Mouse (Mus musculus): ENCODE data around the gene Cd44. TPM values are rescaled to one million over a fixed set of nuclear protein-coding genes. Genes with fewer than 3 reads are reported as not detected.

Cd44 gene
- total RNA-seq, 2 experiments from 2014 or later, result 6.1 to 6.5 TPM

DNA sequence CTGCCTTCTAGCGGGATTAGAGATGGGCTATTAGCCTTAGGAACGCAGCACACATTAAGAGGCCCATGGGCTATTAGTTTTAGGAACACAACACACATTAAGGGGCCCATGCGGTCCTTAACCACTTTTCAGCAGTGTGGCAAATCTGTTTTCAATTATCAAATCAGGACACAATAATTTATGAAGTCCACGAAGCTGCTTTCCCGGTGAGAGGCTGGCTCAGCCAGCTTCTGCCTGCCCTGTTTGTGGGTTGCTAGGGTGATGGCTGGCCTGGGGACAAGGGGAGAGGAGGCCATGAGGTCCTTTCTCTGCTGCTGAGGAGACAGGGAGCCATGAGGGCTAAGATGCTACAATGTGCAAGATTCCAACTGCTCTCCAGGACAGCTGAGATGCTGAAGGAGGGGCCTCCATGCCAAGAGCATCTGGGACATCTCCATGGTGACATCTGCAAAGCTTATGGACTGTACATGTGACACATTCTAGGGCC lies 81.2 kb downstream of the Cd44 start:
- peak; percentile 44 for DNase-seq

DNA sequence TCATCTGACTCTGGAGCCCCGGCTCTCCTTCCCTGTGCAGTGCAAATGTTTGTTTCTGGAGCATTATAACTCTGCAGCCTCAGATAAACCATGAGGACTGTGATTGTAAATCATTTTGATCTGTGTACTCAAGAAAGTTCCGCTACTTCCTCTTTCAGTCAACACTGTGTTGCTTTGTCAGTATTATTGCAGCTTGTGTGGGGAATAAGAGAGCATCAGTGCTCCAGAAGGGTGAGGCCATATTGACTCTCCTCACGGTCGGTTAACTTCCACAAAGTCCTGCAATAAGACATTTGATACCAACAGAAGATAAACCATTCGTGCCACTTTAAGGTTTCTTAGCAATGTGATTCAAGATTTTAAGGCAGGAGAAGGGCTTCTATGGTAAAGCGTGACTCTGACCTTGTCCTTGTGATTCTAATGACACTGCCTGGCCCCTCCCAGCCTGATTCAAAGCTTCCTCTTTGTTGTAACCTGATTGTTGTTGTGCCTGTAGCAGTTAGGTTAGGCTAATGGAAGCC lies 86.1 kb downstream of the Cd44 start:
- DNase-seq, result no peak

DNA sequence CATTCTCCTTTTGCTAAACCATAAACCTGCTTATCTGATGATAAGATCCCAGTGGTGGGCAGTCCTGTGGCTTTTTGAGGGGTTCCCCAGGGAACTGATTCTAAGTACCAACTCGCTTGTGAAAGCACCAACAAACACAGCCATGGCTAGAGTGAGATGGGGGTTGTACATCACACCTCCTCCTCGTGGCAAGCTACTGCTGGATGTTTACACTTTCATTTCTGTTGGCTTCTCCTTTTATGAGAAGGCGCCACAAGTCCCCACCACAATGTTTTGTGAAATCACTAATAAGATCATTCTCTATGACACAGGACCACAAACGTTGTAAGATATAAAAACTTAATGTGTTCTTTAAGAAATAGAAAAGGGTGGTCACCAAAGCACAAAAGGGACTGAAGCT lies 88.7 kb downstream of the Cd44 start:
- DNase-seq, result no peak

DNA sequence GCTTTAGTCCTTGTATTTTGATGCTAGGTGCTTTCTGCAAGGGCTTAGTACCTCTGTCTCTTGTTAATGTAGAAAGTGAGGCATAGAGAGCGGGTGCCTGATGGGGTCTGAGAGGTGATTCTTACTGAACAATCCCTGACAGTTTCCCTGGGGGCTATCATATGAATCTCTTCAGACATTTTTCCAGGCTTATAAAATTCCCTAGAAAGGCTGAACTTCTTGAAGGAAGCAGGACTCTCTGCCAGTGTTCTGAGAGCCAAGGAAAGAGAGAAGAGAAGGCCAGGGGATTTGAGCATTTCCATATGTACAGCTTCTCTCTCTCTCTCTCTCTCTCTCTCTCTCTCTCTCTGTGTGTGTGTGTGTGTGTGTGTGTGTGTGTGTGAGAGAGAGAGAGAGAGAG lies 92.0 kb downstream of the Cd44 start:
- no peak for DNase-seq

DNA sequence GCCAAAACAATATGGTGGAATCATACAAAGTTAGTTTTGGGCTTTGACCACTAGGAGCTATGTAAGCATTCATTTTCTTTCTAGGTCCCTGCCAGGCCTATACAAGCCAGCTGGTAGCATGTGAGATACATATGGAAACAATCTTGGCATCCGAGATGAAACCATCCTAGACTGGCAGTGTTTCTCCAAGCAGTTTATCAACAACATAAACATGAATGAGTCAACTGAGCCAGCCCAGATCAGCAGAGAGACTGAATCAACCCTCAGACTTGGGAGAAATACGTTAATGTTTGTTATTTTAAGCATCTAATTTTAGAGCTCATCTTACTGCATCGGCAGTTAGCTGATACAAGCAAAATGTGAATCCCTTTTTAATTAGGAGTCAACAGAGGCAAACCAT lies 93.8 kb downstream of the Cd44 start:
- DNase-seq, result no peak

DNA sequence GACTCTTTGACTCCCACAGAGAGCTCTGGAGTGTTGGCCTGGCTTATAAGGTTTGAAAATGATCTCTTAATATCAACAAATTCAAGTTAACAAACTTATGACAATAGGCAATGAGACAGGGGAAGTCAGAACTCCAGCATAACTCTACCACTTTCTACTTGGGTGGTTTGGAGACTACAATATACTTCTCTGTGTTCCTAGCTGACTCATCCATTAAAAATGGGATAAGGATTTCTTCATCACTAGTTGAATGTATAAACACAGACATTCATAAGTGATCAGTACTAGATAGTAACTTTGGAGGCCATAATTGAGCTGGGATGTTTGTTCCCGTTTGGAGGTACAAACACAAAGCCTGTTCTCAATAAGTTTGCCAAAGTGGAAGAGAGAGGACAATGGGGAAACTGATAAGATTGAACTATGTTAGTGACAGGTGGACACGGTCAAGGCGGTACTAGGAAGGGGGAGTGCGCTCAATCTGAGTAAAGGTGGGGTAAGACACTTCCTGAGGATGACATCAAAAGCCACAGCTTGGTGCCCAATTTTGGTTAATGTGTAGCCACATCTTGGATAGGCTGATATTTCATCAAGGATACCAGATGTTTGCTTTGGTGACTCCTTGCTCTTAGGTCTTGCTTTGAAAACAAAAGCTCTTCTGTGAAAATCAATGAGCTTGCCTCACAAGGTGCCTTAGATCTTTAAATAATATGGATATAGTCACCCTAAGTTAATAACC lies 95.5 kb downstream of the Cd44 start:
- no peak for DNase-seq

DNA sequence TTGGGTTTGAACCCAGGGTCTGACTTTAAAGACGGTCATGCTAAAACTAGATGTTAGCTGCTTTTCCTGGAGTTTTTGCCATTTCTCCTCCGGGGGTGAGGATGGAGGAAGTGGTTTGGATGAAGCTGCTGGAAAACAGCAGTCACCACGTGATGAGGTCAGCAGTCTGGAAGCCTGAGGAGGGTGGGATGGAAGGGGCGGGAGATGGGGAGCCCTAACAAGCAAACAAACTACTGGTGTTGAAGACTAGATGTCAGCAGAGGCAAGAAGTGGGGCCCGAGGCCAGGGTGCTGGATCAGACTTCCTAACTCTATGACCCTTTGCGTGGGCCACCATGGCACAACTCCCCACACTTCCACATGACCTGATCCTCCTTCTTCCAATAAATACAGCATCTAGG lies 96.2 kb downstream of the Cd44 start:
- DNase-seq, result no peak

DNA sequence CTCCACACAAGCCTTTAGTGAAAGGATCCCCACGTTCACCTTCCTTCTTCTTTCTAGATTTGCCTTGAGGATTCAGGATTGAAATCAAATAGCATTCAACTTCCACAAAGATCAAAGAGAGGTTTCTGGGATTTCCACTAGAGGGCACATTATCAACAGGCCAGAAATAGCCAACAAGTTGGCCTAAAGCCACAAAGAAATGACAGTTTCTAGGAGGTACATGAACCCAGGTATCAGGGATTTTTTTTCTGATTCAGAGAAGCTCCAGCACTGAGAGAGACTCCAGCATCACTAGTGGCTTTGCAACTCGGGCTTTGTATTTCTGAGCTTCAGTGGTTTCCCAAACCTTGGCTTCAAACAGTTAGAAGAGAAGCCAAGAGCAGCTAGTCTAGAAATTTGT lies 97.4 kb downstream of the Cd44 start:
- DNase-seq, result no peak

DNA sequence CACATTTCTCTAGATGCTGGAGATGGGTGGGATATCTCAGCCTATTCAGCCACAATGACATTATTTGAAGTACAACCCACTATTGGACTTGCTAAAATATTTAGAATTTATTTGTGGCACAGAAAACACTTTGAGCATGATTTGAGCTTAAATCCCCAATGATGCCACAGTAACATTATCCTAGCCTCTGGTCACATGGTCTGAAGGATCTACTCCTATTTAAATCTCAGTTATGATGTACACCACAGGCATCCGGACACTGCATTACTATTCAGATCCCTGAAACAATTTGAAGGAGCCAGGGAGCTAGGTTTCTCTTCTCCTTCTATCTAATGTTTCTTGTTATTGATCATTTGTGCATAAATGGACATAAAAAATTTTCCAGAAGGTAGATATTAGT lies 99.6 kb downstream of the Cd44 start:
- DNase-seq, result no peak

DNA sequence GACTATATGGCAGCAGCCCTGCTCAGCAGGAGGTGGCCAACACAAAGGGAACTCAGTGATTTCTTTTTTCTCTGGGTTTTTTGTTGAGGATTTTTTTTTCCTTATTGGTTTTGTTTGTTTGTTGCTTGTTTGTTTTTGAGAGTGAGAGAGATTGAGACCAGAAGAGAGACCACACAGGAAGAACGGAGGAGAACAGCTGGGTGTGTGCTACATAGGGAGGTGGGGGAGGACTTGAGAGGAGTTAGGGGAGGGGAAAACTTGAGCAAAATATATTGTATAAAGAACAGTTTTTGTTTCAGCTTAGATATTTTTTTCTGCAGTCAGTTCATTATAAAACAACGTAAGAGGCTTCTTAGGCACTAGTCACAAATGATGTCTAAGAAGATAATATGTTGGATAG lies 103.3 kb downstream of the Cd44 start:
- DNase-seq, result no peak

DNA sequence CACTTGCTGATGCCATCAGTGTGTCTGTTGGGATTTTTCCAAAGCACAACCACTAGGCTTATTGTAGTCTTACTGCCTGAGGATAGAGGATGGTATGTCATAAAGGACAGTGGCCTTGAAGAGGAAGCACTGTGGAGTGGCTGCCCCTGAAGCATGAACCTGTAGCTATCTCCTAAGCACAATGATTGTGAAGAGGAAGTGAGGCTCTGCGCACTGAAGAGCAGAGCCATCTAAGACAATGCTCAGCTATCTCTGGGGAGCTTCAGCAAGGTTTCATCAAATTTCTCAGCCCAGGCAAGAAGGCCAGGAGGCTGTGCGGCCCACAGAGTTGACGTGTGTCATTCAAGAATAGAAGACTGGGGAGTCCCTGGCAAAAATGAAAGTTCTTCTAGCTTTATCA lies 106.4 kb downstream of the Cd44 start:
- DNase-seq, result no peak

DNA sequence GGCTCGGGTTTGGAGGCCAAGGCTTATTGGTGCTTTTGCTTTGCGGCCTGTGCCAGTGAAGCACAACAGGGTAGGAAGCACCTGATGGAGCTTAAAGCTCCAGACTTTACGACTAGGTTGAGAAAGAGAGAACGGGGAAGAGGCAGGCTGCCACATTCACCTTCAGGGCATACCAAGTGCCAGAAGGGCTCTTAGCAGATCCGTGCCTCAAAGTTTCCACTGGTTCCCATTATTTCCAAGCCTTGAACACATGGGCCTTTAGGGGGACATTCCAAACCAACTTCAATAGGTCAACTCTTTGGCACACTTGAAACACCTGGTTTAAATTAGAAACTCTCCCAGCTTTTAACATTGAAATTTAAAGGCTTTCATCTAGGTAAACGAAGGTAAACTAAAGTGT lies 108.7 kb downstream of the Cd44 start:
- no peak for DNase-seq

DNA sequence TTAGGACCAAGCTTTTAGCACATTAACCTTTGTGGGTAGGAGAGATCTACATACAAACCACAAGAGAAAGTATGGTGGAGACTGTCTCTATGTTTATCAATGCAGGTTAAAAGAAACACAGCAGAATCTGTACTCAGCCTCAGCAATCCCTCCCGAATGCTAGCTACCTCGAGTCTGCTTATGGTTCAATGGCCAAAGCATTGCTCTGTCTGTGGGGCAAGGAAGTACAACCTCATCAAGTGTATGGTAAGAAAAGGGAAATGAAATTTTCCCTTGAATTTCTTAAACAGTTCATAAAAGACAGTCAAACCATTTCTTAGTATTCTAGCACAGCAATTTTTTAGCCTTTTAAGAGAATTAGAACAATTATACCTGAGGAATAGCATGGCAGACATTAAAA lies 109.8 kb downstream of the Cd44 start:
- DNase-seq, result no peak

DNA sequence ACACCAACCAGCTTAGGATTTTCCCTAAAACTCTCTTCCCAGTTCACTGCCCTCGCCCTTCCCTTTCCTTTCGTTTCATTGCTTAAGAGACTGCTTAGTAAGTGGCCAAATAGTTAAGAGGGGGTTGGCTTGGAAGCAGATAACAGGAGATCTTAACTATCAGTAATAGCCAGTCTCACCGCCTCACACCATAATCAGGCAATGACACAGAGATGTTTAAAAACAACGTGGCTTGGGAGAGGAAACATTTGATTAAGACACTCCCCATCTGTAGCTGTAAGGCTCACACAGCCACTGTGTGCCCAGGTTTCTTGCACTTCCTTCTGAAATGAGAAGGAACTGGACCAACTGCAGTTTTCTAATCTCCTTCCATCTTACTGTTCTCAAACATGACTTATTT lies 115.8 kb downstream of the Cd44 start:
- DNase-seq, result no peak

DNA sequence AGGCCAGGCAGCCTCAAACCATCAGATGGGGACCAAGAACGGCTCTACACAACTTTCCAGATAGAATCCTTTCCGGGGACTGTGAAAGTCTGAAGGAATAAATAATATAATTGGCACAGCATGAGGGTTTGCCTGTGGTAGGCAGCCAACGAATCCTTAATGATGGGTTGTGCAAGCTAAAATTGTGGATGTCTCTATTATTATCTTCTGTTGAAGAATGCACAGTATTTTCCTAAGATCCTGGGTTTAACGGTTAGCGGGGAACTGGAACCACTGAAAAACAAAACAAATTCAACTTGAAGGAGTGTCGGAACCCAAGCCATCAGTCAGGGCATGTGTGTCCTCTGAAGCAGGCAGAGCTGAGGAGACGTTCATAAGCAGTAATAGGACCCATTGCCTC lies 118.7 kb downstream of the Cd44 start:
- DNase-seq, result no peak

DNA sequence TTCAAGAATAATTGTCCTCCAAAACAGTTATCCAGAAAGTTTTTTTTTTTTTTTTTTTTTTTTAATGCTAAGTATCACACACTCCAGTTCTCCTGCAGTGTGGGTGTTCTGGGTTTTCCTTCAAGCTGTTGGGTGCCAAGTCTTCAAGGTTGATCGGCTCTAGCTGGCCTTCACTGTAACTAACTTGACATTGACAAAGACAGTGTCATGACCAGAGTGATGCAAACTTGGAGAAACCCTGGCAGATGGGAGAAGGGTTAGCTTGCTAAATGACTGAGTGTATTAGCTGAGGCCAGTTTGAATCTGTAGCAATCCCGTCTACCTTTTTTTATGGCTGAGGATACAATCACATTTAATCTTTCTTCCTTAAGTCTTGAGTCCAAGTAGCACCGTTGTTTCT lies 123.3 kb downstream of the Cd44 start:
- DNase-seq, result no peak

DNA sequence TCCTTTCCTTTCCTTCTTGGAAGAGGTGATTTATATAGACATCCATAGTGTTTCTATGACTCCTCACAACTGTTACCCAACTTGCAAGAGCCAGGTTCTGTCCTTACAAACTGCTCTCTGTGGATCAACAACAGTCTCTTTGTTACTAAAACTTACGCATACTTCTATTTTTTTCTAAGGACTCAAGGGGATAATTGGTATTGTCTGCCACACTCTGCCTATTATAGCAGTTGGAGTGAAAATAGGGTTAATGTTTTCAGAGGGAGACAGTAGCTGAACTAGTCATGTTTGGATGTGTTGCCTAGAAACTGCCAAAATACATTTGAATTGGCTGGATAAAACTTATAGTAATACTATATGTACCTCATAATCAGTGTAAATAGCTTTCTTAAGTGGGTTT lies 125.9 kb downstream of the Cd44 start:
- no peak for DNase-seq

DNA sequence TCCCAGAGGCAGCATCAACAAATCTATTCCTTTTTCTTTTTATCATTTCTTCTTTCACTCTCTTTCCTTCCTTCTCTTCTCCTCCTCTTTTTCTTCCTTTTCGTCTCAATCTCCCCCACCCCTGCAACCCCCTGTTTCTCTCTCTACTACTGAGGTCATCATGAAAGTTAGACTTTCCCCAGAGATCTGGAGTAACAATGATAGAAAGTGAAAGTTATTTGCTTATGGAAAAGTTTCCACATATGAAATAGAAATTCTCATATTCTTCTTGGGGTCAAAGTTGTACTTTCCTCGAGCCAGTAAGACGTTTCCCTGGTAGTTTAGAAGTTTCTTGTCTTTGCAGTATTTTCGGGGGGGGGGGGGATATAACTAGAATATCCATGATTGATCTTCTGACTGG lies 126.8 kb downstream of the Cd44 start:
- no peak for DNase-seq

DNA sequence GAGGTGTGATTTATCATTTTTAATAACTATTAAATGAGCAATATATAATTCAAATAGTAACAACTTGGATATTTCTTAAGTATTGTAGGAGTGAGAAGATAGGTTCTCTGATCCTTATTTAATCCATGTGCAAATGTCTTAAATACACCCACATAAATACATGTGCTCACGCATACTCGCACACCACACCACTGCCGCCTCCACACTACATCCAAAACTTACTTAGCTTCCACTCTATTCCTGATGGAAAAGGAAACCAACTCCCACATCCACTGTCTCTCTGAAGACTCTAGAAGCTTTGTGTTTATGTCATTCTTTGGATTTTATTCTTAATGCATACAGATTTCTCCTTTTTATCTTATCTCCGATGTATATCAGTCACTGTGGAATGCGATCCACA lies 129.2 kb downstream of the Cd44 start:
- no peak for DNase-seq

DNA sequence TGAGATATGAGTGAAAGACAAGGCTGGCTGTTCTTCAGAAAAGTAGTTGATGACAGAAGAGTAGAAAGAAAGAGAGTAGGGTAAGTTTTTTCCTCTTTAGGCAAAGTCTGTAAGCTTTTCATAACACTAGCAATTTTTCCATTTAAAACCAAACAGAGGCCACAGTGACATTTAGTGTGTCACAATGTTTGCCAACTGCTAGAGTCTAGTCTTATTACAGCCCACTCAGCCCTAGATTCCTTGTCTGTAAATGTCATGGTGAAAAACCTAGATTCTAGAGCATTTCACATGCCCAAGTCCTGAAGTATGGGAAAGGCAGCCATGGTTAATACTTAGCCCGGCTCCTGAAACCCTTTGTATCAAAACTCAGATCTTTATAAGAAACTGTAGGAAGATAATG lies 130.2 kb downstream of the Cd44 start:
- DNase-seq, result no peak

DNA sequence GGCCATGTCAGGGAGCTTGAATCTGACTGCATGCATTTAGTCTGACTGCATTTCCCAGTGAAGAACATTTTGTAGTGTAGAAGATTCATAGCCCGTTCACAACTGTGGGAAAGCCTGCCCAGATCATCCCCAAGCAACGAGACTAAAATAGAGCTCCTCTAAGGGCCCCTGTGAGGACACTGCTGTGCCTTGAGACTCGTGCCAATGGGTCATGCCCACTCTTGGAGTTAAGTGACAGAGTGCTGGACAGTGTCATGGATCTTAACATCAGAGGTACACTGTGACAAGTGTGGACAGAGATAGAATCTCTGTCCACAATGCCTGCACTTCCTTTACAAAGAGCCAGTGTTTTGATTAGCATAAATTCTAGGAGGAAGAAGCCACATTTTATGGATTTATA lies 133.2 kb downstream of the Cd44 start:
- DNase-seq, result no peak

DNA sequence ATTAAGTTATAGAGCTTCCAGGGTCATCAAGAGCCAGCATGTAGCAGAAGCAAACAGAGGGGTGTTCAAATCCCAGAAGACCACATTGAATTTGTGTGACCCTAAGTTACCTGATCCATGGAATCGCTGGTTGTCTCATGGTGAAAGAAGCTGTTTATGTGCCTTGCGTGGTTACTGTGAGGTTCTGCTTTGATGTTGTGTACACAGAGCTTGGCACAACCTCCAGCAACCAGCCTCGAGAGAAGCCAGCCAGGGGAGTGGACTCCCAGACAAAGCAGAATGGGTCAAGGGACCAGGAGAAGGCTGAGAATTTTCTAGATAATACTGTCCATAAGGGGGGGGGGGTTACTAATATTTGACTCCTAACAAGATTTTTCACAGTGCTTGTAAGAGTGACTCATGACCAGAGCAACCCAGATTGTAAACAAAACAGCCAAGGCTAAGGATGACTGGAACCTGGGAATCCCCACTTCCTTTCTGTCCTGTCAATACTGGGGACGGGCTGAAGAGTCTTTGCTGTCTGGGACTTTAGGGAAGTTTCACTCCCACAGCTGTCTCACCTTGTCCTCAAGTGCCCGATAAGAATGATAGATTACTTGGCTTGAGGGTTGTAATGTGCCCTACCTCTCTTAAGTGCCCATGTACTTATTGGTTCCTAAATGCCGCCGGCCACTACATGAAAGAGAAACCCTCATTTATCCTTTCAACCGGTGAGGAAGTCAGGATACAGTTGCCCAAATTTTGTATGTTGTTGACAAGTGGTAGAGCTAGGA lies 136.7 kb downstream of the Cd44 start:
- DNase-seq, result no peak

DNA sequence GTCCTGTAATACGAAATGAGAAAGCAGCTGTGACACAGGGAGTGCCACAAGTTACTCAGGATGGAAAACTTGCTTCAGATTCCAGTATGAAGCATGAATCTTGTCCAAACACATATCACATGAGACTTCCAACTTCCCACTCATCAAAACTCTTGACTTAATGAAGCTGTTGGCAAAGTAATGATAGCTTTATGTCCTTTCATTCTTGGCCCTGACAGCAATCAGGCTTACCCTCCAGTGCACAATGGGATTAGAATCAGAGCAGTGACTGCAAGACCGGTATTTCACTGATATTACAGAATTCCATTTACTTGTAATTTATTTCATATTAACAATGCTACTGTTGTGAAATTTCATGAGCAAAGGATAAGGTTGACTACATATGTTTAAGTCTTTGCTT lies 137.5 kb downstream of the Cd44 start:
- no peak for DNase-seq

DNA sequence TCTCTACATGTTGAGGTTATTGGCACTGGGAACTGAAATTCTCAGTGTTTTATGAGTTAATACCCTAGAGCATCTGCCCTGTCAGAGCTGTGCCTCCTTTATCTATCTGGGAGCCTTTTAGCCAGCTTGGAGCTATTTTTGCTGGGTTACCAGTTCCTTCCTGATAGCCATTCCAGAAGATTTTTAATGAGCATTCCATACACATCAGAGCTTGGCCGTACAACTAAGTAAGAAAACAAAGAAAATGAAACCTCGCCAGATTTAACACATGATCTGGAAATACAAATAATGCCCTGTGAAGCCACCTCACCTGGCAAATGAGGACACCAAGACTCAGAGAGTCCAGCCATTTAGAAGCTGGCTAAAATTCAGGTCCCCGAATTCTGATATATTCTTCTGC lies 138.3 kb downstream of the Cd44 start:
- no peak for DNase-seq

Data from gastrocnemius, postnatal 25 days (tissue).